ENCODE assay signal across 12 mouse cellular contexts in genomic region chrX:106840409-106840808, GRCm38 (mm10). TPM values are rescaled to one million over a fixed set of nuclear protein-coding genes. Genes with fewer than 3 reads are reported as not detected.
DNase-seq lines count a peak whose midpoint lies in the region; ATAC-seq lines count a peak whose summit lies in the region.
"Had no signal": no experiment of that assay in that cellular context is flagged by ENCODE, and none has a peak within 500 bp of the region (broad histone marks: within the 10 kb centered on the region; RNA-seq: fewer than 3 reads in every experiment).

Gene Rtl3, minus strand, starts transcription at chrX:106840644.

- peak within 1 kb of the TSS; percentile 30 for H3K4me3 ChIP-seq in embryonic facial prominence, embryonic 14.5 days (ENCODE audit: low read depth, low read length)
- H3K4me3 ChIP-seq: neural tube, embryonic 13.5 days had no signal

- peaks cover 15% of the 10 kb centered on the region for H3K36me3 ChIP-seq in embryonic facial prominence, embryonic 14.5 days (ENCODE audit: control insufficient read depth, insufficient read depth, low read length)
- H3K36me3 ChIP-seq: neural tube, embryonic 13.5 days had no signal

- H3K27me3 ChIP-seq in embryonic facial prominence, embryonic 14.5 days (replicated peaks; ENCODE audit: control insufficient read depth, insufficient read depth, low read length), result no peaks in the 10 kb centered on the region
- H3K27me3 ChIP-seq: neural tube, embryonic 13.5 days had no signal

- H3K4me1 ChIP-seq in embryonic facial prominence, embryonic 14.5 days (ENCODE audit: control insufficient read depth, insufficient read depth, low read length), result no peaks in the 10 kb centered on the region; the same call in 1 of the 2 replicates
- H3K4me1 ChIP-seq: neural tube, embryonic 13.5 days had no signal

- peak; percentile 9 for DNase-seq in heart, postnatal 4 days
- no peak for DNase-seq in heart, postnatal 14 days
- peak; percentile 75 for DNase-seq in brain, adult 2 months (ENCODE audit: low read depth, low spot score)
- DNase-seq in embryonic facial prominence, embryonic 14.5 days (ENCODE audit: low spot score), result peak; percentile 75
- DNase-seq in left cerebral cortex, postnatal 25 days (ENCODE audit: low spot score in 2 of 2), result peak; percentile 20 to 73
- DNase-seq in ovary, postnatal 10 days (ENCODE audit: low spot score), result no peak
- no peak for DNase-seq in spleen, adult 18-20 months
- DNase-seq in adrenal gland, postnatal 25 days, result no peak
- DNase-seq: cerebellum, adult 11 months; kidney, postnatal 36 days had no signal

- H3K9me3 ChIP-seq in embryonic facial prominence, embryonic 14.5 days (ENCODE audit: control insufficient read depth, low read length), result peaks cover 16% of the 10 kb centered on the region
- H3K9me3 ChIP-seq: neural tube, embryonic 13.5 days had no signal

- intact Hi-C loops in heart, postnatal 14 days (cut with DNase I), result no loop called here
- intact Hi-C loops in left cerebral cortex, postnatal 25 days (cut with DNase I), result no loop called here

- H3K9ac ChIP-seq in embryonic facial prominence, embryonic 14.5 days (ENCODE audit: low read depth, low read length), result peak within 1 kb of the TSS; percentile 58
- H3K9ac ChIP-seq: neural tube, embryonic 13.5 days had no signal

- H3K27ac ChIP-seq in embryonic facial prominence, embryonic 14.5 days (replicated peaks; ENCODE audit: low read depth, low read length), result peak within 1 kb of the TSS; percentile 82
- H3K27ac ChIP-seq: neural tube, embryonic 13.5 days had no signal

- ATAC-seq in embryonic facial prominence, embryonic 14.5 days (ENCODE audit: low read depth), result peak; percentile 70; the same call in 1 of the 2 replicates

- H3K4me2 ChIP-seq in embryonic facial prominence, embryonic 14.5 days (ENCODE audit: low read depth, low read length), result peak within 1 kb of the TSS; percentile 44
- H3K4me2 ChIP-seq: neural tube, embryonic 13.5 days had no signal

- 50% methylated on average over 7 of the region's 7 CpGs for WGBS in embryonic facial prominence, embryonic 14.5 days

RNA-seq across cellular contexts. Expression of gene Rtl3, which starts in this region (rescaled TPM):
- 10 to 100 TPM; 10.1 to 10.3 TPM for total RNA-seq in heart, postnatal 4 days (2021)
- total RNA-seq in heart, postnatal 14 days (2021), result 1 to 10 TPM; 1.5 to 1.6 TPM
- 114 and 129 TPM in 2 replicates for polyA plus RNA-seq in embryonic facial prominence, embryonic 14.5 days (2014; fragmentation: Nextera tagmentation; extraction: Ambion mirVana)
- total RNA-seq in left cerebral cortex, postnatal 25 days (2021), result under 1 TPM in 1 of 2 experiments, not detected in 1; 0.23 TPM
- total RNA-seq in adrenal gland, postnatal 25 days (2021), result 0.09 TPM in 1 of 2 replicates, not detected in the other
- total RNA-seq: megakaryocyte progenitor cell, adult 5-6 weeks had no signal

Comparison
In these comparisons a context has a peak if more than half of its experiments do, and no peak if none do; other contexts are left out.
1. RNA of gene Rtl3 (total RNA-seq): 10.1 to 10.3 TPM in heart, postnatal 4 days; 1.5 to 1.6 TPM in heart, postnatal 14 days, 0.23 TPM in left cerebral cortex, postnatal 25 days and 0.09 TPM in adrenal gland, postnatal 25 days; every median in the first group is over 4 times any median in the second.
2. DNase-seq: peak in heart, postnatal 4 days (single experiment), brain, adult 2 months (single experiment) and embryonic facial prominence, embryonic 14.5 days (single experiment); none in heart, postnatal 14 days (0 of 2), ovary, postnatal 10 days (single experiment), spleen, adult 18-20 months (0 of 2) and adrenal gland, postnatal 25 days (single experiment).
3. Peak in DNase-seq in left cerebral cortex, postnatal 25 days; RNA of the gene not detected or under 1 TPM.